Mouse (Mus musculus): ENCODE results near the gene Soga1.

Gene Soga1

GRCm38 (mm10) chr2:157078793-157079700 is at the start of gene Soga1:
Gene Soga1 (minus strand): TSS chr2:157079254.
- DNase-seq (ENCODE audit: low read depth), result no peak

- no peak for DNase-seq (ENCODE audit: low read depth)
These were observed 49.0 kb upstream of the Soga1 start for GRCm38 (mm10) chr2:157128072-157128471.

- no peak for DNase-seq (ENCODE audit: low read depth)
These were observed 48.3 kb upstream of the Soga1 start for GRCm38 (mm10) chr2:157127370-157127769.

DNA sequence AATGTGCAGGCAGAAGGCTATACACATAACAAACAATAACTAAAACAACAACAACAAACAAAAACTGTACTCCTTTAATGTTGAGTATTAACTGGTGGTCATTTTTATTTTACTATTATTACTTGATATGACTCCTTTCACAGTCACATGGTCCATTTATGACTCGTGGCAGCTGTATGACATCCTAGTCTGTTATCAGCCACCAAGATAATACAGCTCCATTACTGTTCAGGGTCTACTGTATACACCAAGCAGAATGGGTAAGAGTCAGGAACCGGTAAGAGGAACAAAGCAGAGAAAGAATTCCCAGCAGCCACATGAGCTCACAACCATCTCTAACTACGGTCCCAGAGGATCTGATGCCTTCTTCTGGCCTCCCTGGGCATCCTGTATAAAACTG is 46.2 kb upstream of the Soga1 start:
- DNase-seq (ENCODE audit: low read depth), result no peak

DNA sequence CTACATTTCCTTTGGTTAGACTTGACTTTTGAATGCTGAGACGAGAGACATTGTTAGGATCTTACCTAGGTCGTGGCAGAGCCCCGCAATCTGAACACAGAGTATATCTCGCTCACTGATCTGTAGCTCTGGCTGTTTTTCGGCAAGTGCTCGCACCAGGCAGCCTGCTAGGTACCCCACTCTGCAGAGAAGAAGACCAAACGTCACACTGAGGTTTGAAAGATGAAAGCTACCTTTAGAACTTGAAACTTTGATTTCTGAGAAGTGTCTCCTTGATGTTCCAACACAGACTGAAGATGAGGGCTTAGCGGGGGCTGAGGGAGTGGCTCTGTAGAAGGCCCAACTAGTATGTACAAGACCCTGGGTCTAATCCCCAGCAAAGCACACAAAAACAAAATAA is 42.7 kb upstream of the Soga1 start:
- DNase-seq (ENCODE audit: low read depth), result no peak

DNA sequence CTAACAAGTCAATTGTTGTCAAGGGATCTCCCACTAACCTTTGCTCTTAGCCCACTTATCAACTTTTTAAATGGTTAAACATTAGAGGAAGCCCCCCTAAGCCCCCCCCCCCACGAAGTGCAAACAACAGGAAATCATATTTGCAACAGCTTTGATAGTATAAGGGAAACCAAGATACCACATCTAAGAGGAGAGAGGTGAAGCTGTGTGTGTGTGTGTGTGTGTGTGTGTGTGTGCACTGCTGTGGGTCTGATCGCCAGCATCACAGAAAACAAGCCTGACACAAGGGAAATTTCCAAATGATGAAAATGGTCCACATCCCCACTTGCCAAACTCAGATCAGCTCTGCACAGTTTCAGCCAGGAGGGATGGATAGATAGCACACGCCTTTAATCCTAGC is 40.0 kb upstream of the Soga1 start:
- DNase-seq (ENCODE audit: low read depth), result no peak

DNA sequence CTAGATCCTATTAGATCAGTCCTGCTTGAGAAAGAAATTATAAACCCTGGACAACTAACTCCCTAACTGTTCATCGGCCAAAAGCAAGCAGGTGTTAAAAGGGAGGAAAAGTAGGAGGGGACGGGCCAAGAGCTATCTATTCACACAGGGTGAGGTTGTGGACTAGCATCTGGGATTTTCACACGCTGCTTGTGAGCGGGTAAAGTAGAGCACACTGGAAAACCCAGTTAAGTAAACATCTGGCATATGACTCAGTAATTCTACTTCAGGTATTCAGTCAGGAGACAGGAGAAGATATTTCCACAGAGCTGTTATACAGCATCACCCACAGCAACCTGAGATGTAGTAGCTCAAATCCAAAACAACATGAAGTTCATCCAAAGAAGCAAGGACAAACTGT is 39.5 kb upstream of the Soga1 start:
- DNase-seq (ENCODE audit: low read depth), result no peak

GRCm38 (mm10) chr2:157116964-157117363 is 37.9 kb upstream of the Soga1 start:
- peak; percentile 23 for DNase-seq (ENCODE audit: low read depth)

DNA sequence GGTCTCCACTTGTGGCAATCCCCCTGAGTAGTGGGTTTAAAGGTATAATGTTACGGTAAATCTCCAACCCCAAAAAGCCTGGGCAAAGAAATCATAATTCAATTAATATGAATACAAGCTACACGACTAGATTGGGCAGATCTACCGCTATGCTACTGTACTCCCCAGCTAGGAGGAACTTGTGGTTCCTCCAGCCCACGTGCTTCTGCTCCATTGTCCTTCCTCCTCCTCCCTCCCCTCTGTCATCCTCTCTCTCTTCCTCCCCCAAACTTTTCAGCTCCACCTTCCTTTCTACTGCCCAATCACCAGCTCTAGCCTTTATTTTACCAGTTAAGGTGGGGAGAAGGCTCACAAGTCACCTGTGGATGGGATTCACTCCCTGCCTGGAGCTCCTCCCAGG is 29.2 kb upstream of the Soga1 start:
- no peak for DNase-seq (ENCODE audit: low read depth)

GRCm38 (mm10) chr2:157104454-157104853 is 25.4 kb upstream of the Soga1 start:
- no peak for DNase-seq (ENCODE audit: low read depth)

GRCm38 (mm10) chr2:157102256-157102655 is 23.2 kb upstream of the Soga1 start:
- DNase-seq (ENCODE audit: low read depth), result no peak

GRCm38 (mm10) chr2:157101650-157102049 is 22.6 kb upstream of the Soga1 start:
- no peak for DNase-seq (ENCODE audit: low read depth)

DNA sequence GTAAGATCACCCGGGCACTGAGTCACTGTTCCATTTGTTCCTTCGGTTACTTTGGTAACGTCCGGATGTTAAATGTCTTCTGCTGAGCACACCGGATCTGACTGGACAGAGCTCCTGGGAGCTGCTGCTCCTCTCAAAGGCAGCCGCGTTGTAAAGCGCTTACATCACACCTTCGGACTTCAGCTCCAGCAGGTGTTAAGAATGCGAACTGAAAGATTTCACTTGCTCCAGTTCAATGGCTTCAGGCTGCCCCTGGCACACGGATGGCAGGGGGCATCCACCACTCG is 21.2 kb upstream of the Soga1 start:
- no peak for DNase-seq (ENCODE audit: low read depth)

GRCm38 (mm10) chr2:157099532-157100318 is 20.7 kb upstream of the Soga1 start:
- DNase-seq (ENCODE audit: low read depth), result no peak

DNA sequence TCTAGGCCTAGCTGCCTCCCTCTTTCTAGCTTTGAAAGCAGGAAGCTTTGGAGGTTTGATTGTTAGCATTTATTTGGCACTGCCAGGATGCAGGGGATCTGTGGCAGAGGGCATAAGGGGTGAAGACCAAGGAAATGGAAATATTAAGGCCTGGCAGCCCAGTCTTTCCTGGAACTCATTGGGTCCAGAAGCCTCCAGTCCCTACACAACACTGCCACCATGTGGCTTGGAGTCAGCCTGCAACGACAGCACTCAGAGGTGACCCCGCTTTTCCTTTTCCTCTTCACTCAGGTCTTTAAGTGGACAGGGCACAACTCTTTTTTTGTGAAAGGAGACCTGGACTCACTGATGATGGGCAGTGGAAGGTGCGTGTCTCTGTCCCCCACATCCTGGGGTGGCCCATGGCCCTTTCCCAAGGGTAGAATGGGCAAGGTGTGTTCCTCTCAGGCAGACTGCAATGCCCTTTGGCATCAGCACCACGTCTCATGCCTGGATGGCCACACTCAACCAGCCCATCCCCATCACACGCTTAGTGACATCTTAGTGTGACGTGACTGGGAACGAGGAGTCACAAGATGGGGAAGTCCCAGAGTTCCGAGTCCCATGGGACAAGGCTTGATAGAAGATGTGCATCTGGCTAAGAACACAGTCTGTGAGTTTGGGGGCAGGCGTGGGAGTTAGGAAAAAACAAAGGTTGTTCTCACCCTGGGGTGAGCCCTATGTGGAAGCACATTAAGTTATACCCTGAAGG is 16.1 kb upstream of the Soga1 start:
- no peak for DNase-seq (ENCODE audit: low read depth)

DNA sequence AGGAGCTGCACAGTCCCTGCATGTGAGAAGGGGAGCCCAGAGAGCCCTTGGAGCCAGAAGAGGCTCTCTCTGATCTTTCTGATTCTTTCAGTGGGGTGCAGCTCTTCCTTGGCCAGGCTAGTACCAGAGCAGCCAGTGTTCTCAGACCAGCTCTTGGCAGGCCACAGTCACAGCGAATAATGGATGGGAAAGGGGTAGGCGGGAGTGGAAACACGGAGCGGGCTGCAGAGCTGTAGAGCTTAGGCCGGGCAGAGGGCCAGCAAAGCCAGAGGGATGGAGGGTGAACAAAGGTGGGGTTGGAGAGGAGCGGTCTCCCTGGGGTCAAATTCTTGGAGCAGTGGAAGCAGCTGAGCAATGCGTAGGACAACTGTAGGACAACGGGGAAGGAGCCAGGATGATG is 13.0 kb upstream of the Soga1 start:
- no peak for DNase-seq (ENCODE audit: low read depth)

- DNase-seq (ENCODE audit: low read depth), result no peak
These were observed 8.7 kb upstream of the Soga1 start for GRCm38 (mm10) chr2:157087536-157088317.

DNA sequence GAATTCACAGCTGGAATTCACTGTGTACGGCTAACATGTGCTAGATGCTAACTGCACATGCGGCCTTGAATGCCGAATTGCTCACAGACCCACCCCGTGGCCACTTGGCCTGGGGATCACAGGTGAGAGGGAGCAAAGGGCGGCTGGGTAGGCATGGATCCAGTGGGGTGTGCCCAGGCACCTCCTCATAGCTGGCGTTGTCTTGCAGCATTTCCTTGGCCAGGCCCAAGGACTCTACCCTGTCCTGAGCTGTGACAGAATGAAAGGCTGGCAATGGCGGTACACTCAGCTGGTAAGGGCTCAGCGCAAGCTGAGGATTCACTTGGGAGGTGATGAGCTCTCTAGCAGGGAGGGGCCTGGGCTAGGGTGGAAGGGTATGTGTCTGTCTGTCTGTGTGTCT is 7.7 kb upstream of the Soga1 start, which contains the start of gene Tldc2:
Gene Tldc2, plus strand, starts transcription at position 260 of the 400 bp plus-strand sequence.
- no peak for DNase-seq (ENCODE audit: low read depth)

DNA sequence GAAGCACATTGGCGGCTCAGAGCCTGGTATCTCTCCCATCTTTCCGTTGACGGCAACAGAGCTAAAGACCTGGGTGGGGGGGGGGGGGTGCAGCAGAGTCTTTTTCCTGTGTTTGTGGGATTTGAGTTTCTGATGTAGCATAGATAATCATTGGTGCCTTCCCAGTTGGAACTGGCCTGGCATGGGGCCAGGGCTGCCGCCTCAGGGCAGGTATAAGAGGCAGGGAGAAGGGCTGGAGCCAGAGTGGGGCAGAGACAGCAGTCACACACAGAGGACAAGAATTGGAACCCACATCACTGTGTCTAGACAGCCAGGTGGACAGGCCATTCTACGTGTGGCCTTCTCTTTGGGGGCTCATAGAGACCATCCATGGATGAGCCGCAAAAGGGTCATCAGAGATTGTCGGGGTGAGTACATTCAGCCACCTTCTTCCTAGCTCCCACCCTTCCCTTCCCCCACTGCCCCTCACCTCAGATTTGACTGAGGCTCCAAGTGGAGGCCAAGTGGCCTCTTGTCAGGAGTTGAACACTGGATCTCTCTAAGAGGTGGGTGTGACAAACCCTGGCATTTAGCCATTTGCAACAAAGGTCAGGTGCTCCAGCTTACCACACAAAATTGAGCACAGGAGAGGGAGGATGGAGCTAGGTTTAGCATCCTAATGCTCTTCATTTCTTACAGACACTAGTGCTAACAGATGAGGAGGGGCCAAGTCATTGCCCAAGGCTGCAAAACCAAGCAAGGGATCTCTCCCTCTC is 6.0 kb upstream of the Soga1 start:
- no peak for DNase-seq (ENCODE audit: low read depth)

GRCm38 (mm10) chr2:157081960-157082359 is 2.9 kb upstream of the Soga1 start:
- DNase-seq (ENCODE audit: low read depth), result no peak

DNA sequence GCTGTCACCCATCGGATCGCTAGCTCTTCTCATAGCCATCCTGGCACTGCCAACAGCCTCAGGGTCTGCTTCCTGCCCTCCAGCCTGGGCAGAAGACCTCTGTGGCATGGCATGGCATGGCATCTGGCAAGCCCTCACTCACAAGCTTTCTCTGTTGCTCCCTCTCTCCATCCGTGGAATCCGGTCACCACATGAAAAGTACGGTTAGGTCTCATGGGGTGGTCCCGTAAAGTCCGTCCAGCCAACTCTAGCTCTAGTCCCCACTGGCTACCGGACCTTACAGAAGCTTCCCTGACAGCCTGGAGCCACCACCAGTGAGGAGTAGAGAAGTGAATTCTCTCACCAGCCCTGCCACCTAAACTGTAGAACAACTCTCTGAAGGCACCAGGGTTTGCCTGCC is 2.3 kb upstream of the Soga1 start:
- DNase-seq (ENCODE audit: low read depth), result no peak
